Mouse (Mus musculus) lung, embryonic 14.5 days (tissue): ENCODE data around the gene Camk1d. TPM values are rescaled to one million over a fixed set of nuclear protein-coding genes. Genes with fewer than 3 reads are reported as not detected.

Experiments used
- ATAC-seq: fragments of 200-750 bp; cut with Nextera tagmentation; 2 replicates; pipeline ENCODE4 v1.8.0; 2017; ENCODE audit warnings: mild to moderate bottlenecking, moderate TSS enrichment, moderate library complexity; ENCODE audit not compliant: insufficient read depth
- DNase-seq: peaks from one replicate; pipeline ENCODE4 v3.0.0-alpha.2; 2015
- H3K27ac ChIP-seq: fragments of 300-500 bp; sonication (generic); 2 replicates; pipeline ENCODE4 v1.5.1; 2014; ENCODE audit warnings: low read depth, mild to moderate bottlenecking, moderate library complexity
- H3K27me3 ChIP-seq: fragments of 300-500 bp; sonication (generic); 2 replicates; pipeline ENCODE4 v1.6.1; 2014; ENCODE audit warnings: low read length, control low read depth; ENCODE audit not compliant: insufficient read depth
- H3K36me3 ChIP-seq: fragments of 300-500 bp; sonication (generic); 2 replicates; pipeline ENCODE4 v1.6.1; 2014; ENCODE audit warnings: control low read depth; ENCODE audit not compliant: insufficient read depth
- H3K4me1 ChIP-seq: fragments of 300-500 bp; sonication (generic); 2 replicates; pipeline ENCODE4 v1.6.1; 2014; ENCODE audit warnings: antibody characterized with exemption, control low read depth; ENCODE audit not compliant: insufficient read depth
- H3K4me2 ChIP-seq: fragments of 300-500 bp; sonication (generic); 2 replicates; pipeline ENCODE4 v1.6.1; 2014; ENCODE audit warnings: mild to moderate bottlenecking
- H3K4me3 ChIP-seq: fragments of 300-500 bp; sonication (generic); 2 replicates; pipeline ENCODE4 v1.5.1; 2014; ENCODE audit warnings: low read depth, low read length
- H3K9ac ChIP-seq: fragments of 300-500 bp; sonication (generic); 2 replicates; pipeline ENCODE4 v1.6.1; 2014
- H3K9me3 ChIP-seq: fragments of 300-500 bp; sonication (generic); 2 replicates; pipeline ENCODE4 v1.6.1; 2016; ENCODE audit warnings: low read depth, low read length, control low read depth
- CTCF ChIP-seq: IDR thresholded peaks from 2 replicates; pipeline ENCODE4 v1.5.1; 2016; ENCODE audit warnings: antibody characterized with exemption, low read depth
- WGBS: fragments of 180-500 bp; shearing (Covaris S2); extraction: QIAGEN DNeasy Blood & Tissue Kit; methylation state at CpG from one replicate; pipeline ENCODE4 v1.1.7; 2014; 5-methylcytosine and 5-hydroxymethylcytosine counted together
- polyA plus RNA-seq: library from polyadenylated mRNA; unstranded; fragments of >200 nt; fragmentation: Nextera tagmentation; extraction: Ambion mirVana; gene quantifications from 2 replicates; pipeline ENCODE4 v1.2.1, GENCODE M21; 2014

Camk1d gene
- polyA plus RNA-seq, 1 experiment from 2014 or later, result 2.9 TPM

DNA sequence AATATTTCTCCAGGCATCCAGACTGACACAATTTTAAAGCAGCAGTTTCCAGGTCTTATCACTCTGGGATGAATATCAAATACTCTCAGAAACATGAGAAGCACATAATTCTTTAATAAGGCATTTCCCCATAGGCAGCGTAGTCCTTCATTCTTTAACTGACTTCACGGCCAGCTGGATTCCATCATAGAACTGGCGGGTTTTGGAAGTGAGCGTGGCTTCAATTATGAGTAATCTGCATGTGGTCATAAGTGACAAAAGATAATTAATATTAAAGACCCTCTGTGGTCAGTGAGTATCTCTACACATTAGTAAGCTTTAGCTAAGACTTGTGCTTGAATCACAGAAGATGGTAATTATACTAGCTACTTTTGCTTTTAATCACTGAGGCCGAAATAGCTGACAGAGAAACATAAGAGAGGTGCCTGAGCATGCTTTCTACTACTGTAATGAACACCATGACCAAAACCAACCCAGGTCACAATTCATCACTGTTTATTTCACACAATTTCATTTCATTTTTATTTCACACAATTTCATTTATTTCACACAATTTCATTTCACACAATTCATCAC is 293.6 kb downstream of the Camk1d start:
- Histone ChIP-seq H3K4me2 (no peak overlapping the region), H3K4me3 (no peak overlapping the region), H3K36me3 (no peaks in the 10 kb centered on the region), H3K9me3 (no peaks in the 10 kb centered on the region), H3K9ac (no peak overlapping the region), H3K27me3 (no peaks in the 10 kb centered on the region), H3K27ac (no peak overlapping the region), H3K4me1 (0 out of 2 replicates have a peak, but pooled peaks cover 3% of the 10 kb centered on the region)
- peak; percentile 50 for DNase-seq
- TF ChIP-seq CTCF, result no peak
- WGBS, result 53% methylated on average over 5 of the region's 5 CpGs
- no peak for ATAC-seq

DNA sequence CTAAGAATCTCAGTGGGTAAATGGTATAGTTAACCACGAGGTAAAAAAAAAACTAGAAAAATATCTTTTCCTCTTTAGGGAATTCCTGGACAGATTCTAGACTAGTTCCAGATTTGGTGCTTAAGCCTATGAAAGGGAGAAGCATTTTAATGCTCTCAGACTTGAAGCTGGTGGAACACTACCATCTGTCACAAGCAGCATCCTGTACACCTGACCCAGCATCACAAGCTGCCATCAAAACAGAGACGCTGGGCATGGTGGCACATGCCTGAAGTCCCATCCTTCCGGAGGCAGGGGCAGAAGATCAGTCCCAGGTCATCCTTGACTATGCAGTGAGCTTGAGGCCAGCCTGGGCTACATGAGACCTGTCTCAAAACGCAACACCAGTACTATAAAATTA is 295.5 kb downstream of the Camk1d start:
- no peak overlapping the region for H3K27ac ChIP-seq
- no peaks in the 10 kb centered on the region for H3K9me3 ChIP-seq
- DNase-seq, result no peak
- no peaks in the 10 kb centered on the region for H3K36me3 ChIP-seq
- H3K4me2 ChIP-seq, result no peak overlapping the region
- 0 out of 2 replicates have a peak, but pooled peaks cover 3% of the 10 kb centered on the region for H3K4me1 ChIP-seq
- ATAC-seq, result no peak
- no peak overlapping the region for H3K9ac ChIP-seq
- no peak overlapping the region for H3K4me3 ChIP-seq
- 83% methylated on average over 4 of the region's 4 CpGs for WGBS
- TF ChIP-seq CTCF, result no peak
- no peaks in the 10 kb centered on the region for H3K27me3 ChIP-seq

GRCm38 (mm10) chr2:5417158-5418032 is 296.9 kb downstream of the Camk1d start:
- Histone ChIP-seq H3K9me3 (no peaks in the 10 kb centered on the region), H3K36me3 (no peaks in the 10 kb centered on the region), H3K4me1 (0 out of 2 replicates have a peak, but pooled peaks cover 3% of the 10 kb centered on the region), H3K4me2 (no peak overlapping the region), H3K4me3 (no peak overlapping the region), H3K27ac (peak overlapping the region; percentile 55; the same call in 1 of the 2 replicates), H3K9ac (no peak overlapping the region), H3K27me3 (no peaks in the 10 kb centered on the region)
- no peak for TF ChIP-seq CTCF
- 52% methylated on average over 6 of the region's 6 CpGs for WGBS
- DNase-seq, result peak; percentile 87
- ATAC-seq, result peak; percentile 63; the same call in 1 of the 2 replicates

GRCm38 (mm10) chr2:5411774-5412173 is 302.5 kb downstream of the Camk1d start:
- Histone ChIP-seq H3K36me3 (no peaks in the 10 kb centered on the region), H3K4me3 (no peak overlapping the region), H3K9ac (no peak overlapping the region), H3K27ac (no peak overlapping the region), H3K4me2 (no peak overlapping the region), H3K4me1 (no peaks in the 10 kb centered on the region), H3K27me3 (no peaks in the 10 kb centered on the region), H3K9me3 (no peaks in the 10 kb centered on the region)
- 45% methylated on average over 2 of the region's 2 CpGs for WGBS
- DNase-seq, result no peak
- TF ChIP-seq CTCF, result no peak
- no peak for ATAC-seq

DNA sequence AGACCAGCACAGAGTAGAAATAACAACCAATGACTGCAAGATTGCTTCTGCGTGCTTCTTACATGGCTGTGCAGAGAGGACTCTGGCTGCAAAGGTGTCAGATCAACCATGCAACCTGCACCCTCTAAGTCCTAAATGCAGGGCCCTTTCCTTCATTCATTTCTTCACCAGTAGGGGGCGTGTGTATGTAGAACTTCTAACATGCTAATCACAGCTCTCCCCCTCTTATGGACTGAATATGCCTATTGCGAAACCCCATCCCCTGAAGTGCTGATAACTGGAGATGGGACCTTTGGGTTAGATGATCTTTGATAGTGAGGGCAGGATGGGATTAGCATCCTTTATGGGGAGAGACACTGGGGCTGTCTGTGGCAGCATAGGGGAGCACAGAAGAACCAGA is 310.5 kb downstream of the Camk1d start:
- H3K27me3 ChIP-seq, result no peaks in the 10 kb centered on the region
- H3K27ac ChIP-seq, result no peak overlapping the region
- 55% methylated on average over 3 of the region's 3 CpGs for WGBS
- no peaks in the 10 kb centered on the region for H3K36me3 ChIP-seq
- no peak overlapping the region for H3K9ac ChIP-seq
- no peaks in the 10 kb centered on the region for H3K9me3 ChIP-seq
- peak; percentile 64 for TF ChIP-seq CTCF
- no peak overlapping the region for H3K4me2 ChIP-seq
- no peak overlapping the region for H3K4me3 ChIP-seq
- DNase-seq (peak; percentile 62), ATAC-seq (no peak)
- H3K4me1 ChIP-seq, result no peaks in the 10 kb centered on the region

- Histone ChIP-seq H3K27ac (no peak overlapping the region), H3K4me3 (no peak overlapping the region), H3K9ac (no peak overlapping the region), H3K4me2 (no peak overlapping the region), H3K4me1 (no peaks in the 10 kb centered on the region), H3K9me3 (no peaks in the 10 kb centered on the region), H3K27me3 (no peaks in the 10 kb centered on the region), H3K36me3 (no peaks in the 10 kb centered on the region)
- DNase-seq (no peak), ATAC-seq (no peak)
- 90% methylated on average over 12 of the region's 12 CpGs for WGBS
- TF ChIP-seq CTCF, result no peak
Measured at GRCm38 (mm10) chr2:5402036-5402435, 312.3 kb downstream of the Camk1d start.

GRCm38 (mm10) chr2:5398505-5398904 is 315.8 kb downstream of the Camk1d start:
- Histone ChIP-seq H3K4me2 (no peak overlapping the region), H3K36me3 (no peaks in the 10 kb centered on the region), H3K27ac (no peak overlapping the region), H3K9me3 (no peaks in the 10 kb centered on the region), H3K4me1 (no peaks in the 10 kb centered on the region), H3K4me3 (no peak overlapping the region), H3K9ac (no peak overlapping the region), H3K27me3 (no peaks in the 10 kb centered on the region)
- TF ChIP-seq CTCF, result no peak
- DNase-seq (no peak), ATAC-seq (no peak)
- 80% methylated on average over 9 of the region's 9 CpGs for WGBS
